Mouse (Mus musculus) MEL (cell line): ENCODE data around the gene Ryk. TPM values are rescaled to one million over a fixed set of nuclear protein-coding genes. Genes with fewer than 3 reads are reported as not detected.
A peak's percentile ranks its signal among the peaks of the same experiment; 100 is the strongest.

Experiments used
- DNase-seq: peaks from one replicate; pipeline ENCODE4 v3.0.0; 2011; ENCODE audit warnings: low read depth, low spot score
- H3K27ac ChIP-seq: 2 replicates; pipeline ENCODE4 v1.5.1; 2012; ENCODE audit warnings: low read depth, mild to moderate bottlenecking, control low read depth, low read length, moderate library complexity; ENCODE audit not compliant: control insufficient read depth
- H3K27me3 ChIP-seq, 2 experiments: fragments of 150-350 bp in 1 of 2; sonication (generic) in 1 of 2; 2 replicates each; pipeline ENCODE4 v1.6.1; 2012; ENCODE audit warnings: low read length in 2 of 2, mild to moderate bottlenecking in 2 of 2, improper control_type of control experiment in 1 of 2, moderate library complexity in 1 of 2; ENCODE audit not compliant: insufficient read depth in 2 of 2, control insufficient read depth in 1 of 2
- H3K36me3 ChIP-seq, 2 experiments: 2 replicates each; pipeline ENCODE4 v1.6.1; 2012 to 2014; ENCODE audit warnings: low read length in 2 of 2, improper control_type of control experiment in 1 of 2, inconsistent platforms in 1 of 2, mild to moderate bottlenecking in 1 of 2; ENCODE audit not compliant: insufficient read depth in 2 of 2, control insufficient read depth in 1 of 2
- H3K4me1 ChIP-seq, 2 experiments: fragments of 150-350 bp in 1 of 2; sonication (generic) in 1 of 2; 2 replicates each; pipeline ENCODE4 v1.6.1; 2012; ENCODE audit warnings: low read length in 2 of 2, improper control_type of control experiment in 1 of 2, mild to moderate bottlenecking in 1 of 2; ENCODE audit not compliant: insufficient read depth in 2 of 2, control insufficient read depth in 1 of 2
- H3K4me3 ChIP-seq, 2 experiments: fragments of 150-350 bp in 1 of 2; sonication (generic) in 1 of 2; 2 replicates each; pipeline ENCODE4 v1.5.1; 2012; ENCODE audit warnings: low read depth in 2 of 2, low read length in 2 of 2, mild to moderate bottlenecking in 2 of 2, moderate library complexity in 2 of 2, control low read depth in 1 of 2, improper control_type of control experiment in 1 of 2; ENCODE audit not compliant: control insufficient read depth in 1 of 2, insufficient read depth in 1 of 2
- H3K79me2 ChIP-seq: 2 replicates; pipeline ENCODE4 v1.6.1; 2012; ENCODE audit warnings: mild to moderate bottlenecking, low read length, moderate library complexity; ENCODE audit not compliant: control insufficient read depth, poor library complexity, insufficient read depth
- H3K9ac ChIP-seq: 2 replicates; pipeline ENCODE4 v1.6.1; 2012; ENCODE audit warnings: low read depth, mild to moderate bottlenecking, control low read depth, low read length, moderate library complexity; ENCODE audit not compliant: control insufficient read depth, poor library complexity, severe bottlenecking
- H3K9me3 ChIP-seq: fragments of 150-350 bp; sonication (generic); replicated peaks from 2 replicates; pipeline ENCODE4 v1.6.1; 2012; ENCODE audit warnings: mild to moderate bottlenecking, low read length, improper control_type of control experiment, moderate library complexity; ENCODE audit not compliant: insufficient read depth
- E2F4 ChIP-seq: IDR thresholded peaks from 2 replicates; pipeline ENCODE4 v1.6.1; 2011; ENCODE audit warnings: low read depth, low read length, improper control_type of control experiment, borderline replicate concordance
- ELF1 ChIP-seq: IDR thresholded peaks from 2 replicates; pipeline ENCODE4 v1.6.1; 2014; ENCODE audit warnings: low read depth, mild to moderate bottlenecking, inconsistent platforms, low read length, improper control_type of control experiment, moderate library complexity
- GATA1 ChIP-seq: IDR thresholded peaks from 2 replicates; pipeline ENCODE4 v1.6.1; 2011; ENCODE audit warnings: low read depth, low read length, improper control_type of control experiment
- JUND ChIP-seq: IDR thresholded peaks from 2 replicates; pipeline ENCODE4 v1.6.1; 2011; ENCODE audit warnings: low read depth, mild to moderate bottlenecking, improper control_type of control experiment, low read length
- MAFK ChIP-seq: IDR thresholded peaks from 2 replicates; pipeline ENCODE4 v1.6.1; 2011; ENCODE audit warnings: low read depth, mild to moderate bottlenecking, low read length, improper control_type of control experiment, borderline replicate concordance
- MAX ChIP-seq: IDR thresholded peaks from 2 replicates; pipeline ENCODE4 v1.6.1; 2011; ENCODE audit warnings: low read length, improper control_type of control experiment
- MAZ ChIP-seq: IDR thresholded peaks from 2 replicates; pipeline ENCODE4 v1.6.1; 2012; ENCODE audit warnings: low read depth, mild to moderate bottlenecking, inconsistent platforms, low read length, improper control_type of control experiment
- MXI1 ChIP-seq: IDR thresholded peaks from 2 replicates; pipeline ENCODE4 v1.6.1; 2011; ENCODE audit warnings: mild to moderate bottlenecking, low read depth, low read length, improper control_type of control experiment
- NELFE ChIP-seq: IDR thresholded peaks from 2 replicates; pipeline ENCODE4 v1.6.1; 2011; ENCODE audit warnings: low read depth, low read length, improper control_type of control experiment
- NRF1 ChIP-seq: IDR thresholded peaks from 2 replicates; pipeline ENCODE4 v1.6.1; 2014; ENCODE audit warnings: low read depth, mild to moderate bottlenecking, inconsistent platforms, low read length, improper control_type of control experiment, moderate library complexity; ENCODE audit not compliant: poor library complexity, insufficient read depth, severe bottlenecking
- POLR2A ChIP-seq, 2 experiments: IDR thresholded peaks; 2 replicates each; pipeline ENCODE4 v1.6.1; 2011 to 2012; ENCODE audit warnings: low read length in 2 of 2, mild to moderate bottlenecking in 2 of 2, control low read depth in 1 of 2, improper control_type of control experiment in 1 of 2, low read depth in 1 of 2, moderate library complexity in 1 of 2; ENCODE audit not compliant: control insufficient read depth in 1 of 2, insufficient read depth in 1 of 2, poor library complexity in 1 of 2
- POLR2AphosphoS2 ChIP-seq: IDR thresholded peaks from 2 replicates; pipeline ENCODE4 v1.6.1; 2011; ENCODE audit warnings: low read length, improper control_type of control experiment
- SMC3 ChIP-seq: IDR thresholded peaks from 2 replicates; pipeline ENCODE4 v1.6.1; 2011; ENCODE audit warnings: low read depth, low read length, improper control_type of control experiment
- TAL1 ChIP-seq: IDR thresholded peaks from 2 replicates; pipeline ENCODE4 v1.6.1; 2012; ENCODE audit warnings: mild to moderate bottlenecking, inconsistent platforms, low read length, moderate library complexity, mixed read lengths
- TBP ChIP-seq: IDR thresholded peaks from 2 replicates; pipeline ENCODE4 v1.8.0; 2011; ENCODE audit warnings: low read depth, low read length, improper control_type of control experiment
- TCF12 ChIP-seq: IDR thresholded peaks from 2 replicates; pipeline ENCODE4 v1.6.1; 2014; ENCODE audit warnings: low read depth, mild to moderate bottlenecking, inconsistent platforms, low read length, improper control_type of control experiment, moderate library complexity
- UBTF ChIP-seq: IDR thresholded peaks from 2 replicates; pipeline ENCODE4 v1.6.1; 2012; ENCODE audit warnings: low read depth, mild to moderate bottlenecking, inconsistent platforms, low read length, improper control_type of control experiment, moderate library complexity, borderline replicate concordance; ENCODE audit not compliant: insufficient read depth
- USF1 ChIP-seq: IDR thresholded peaks from 2 replicates; pipeline ENCODE4 v1.6.1; 2014; ENCODE audit warnings: low read depth, mild to moderate bottlenecking, inconsistent platforms, low read length, improper control_type of control experiment, moderate library complexity
- ZMIZ1 ChIP-seq: IDR thresholded peaks from 2 replicates; pipeline ENCODE4 v1.6.1; 2012; ENCODE audit warnings: low read depth, mild to moderate bottlenecking, inconsistent platforms, low read length, improper control_type of control experiment, moderate library complexity
- ZNF384 ChIP-seq: IDR thresholded peaks from 2 replicates; pipeline ENCODE4 v1.6.1; 2012; ENCODE audit warnings: low read depth, mild to moderate bottlenecking, inconsistent platforms, low read length, improper control_type of control experiment
- polyA plus RNA-seq, 2 experiments: library from polyadenylated mRNA; stranded (reverse) in 1 of 2; unstranded in 1 of 2; fragments of >175 nt in 1 of 2; fragments of >200 nt in 1 of 2; gene quantifications; 2 replicates each; pipeline versions ENCODE4 v1.2.1 to v1.2.4; 2012; ENCODE audit warnings: low replicate concordance in 2 of 2, low read depth in 1 of 2; ENCODE audit not compliant: insufficient read length in 2 of 2, insufficient read depth in 1 of 2, missing spikeins in 1 of 2
- total RNA-seq: library from RNA; depleted of rRNA; stranded (reverse); fragments of 300-350 nt; gene quantifications from 2 replicates; pipeline ENCODE4 v1.2.3, GENCODE M21; 2012; rRNA removed

The Ryk gene
- total RNA-seq (43.8 and 46.0 TPM in 2 replicates), polyA plus RNA-seq (10 to 100 TPM; 46.4 to 47.3 TPM)

GRCm38 (mm10) chr9:102834742-102835591 is at the start of gene Ryk:
Ryk (plus strand) TSS chr9:102834917.
- H3K9me3 ChIP-seq: no peaks in the 10 kb centered on the region
- peak; percentile 87 for DNase-seq
- no peaks in the 10 kb centered on the region for H3K27me3 ChIP-seq
- H3K4me1 ChIP-seq: peaks cover 0 to 10% of the 10 kb centered on the region in 2 experiments
- TF ChIP-seq TCF12 (0 out of 2 replicates have a peak, but pooled peaks have one; percentile 2), ZMIZ1 (no peak), MAZ (peak; percentile 57; the same call in 1 of the 2 replicates), TBP (no peak), JUND (no peak), ZNF384 (no peak), POLR2A (IDR thresholded peaks at IDR 0.05; ENCODE audit: control insufficient read depth in 1 of 2, insufficient read depth in 1 of 2, low read depth in 1 of 2, low read length in 2 of 2, poor library complexity in 1 of 2) (peak in 1 of 2 experiments; percentile 58; a peak in 2 of 4 replicates), TAL1 (no peak), UBTF (no peak), NELFE (peak; percentile 50), MXI1 (no peak; the same call in none of the 2 replicates), NRF1 (peak; percentile 63), POLR2AphosphoS2 (no peak), MAX (no peak), SMC3 (no peak)
- peaks cover 0 to 4% of the 10 kb centered on the region in 2 experiments; a peak in 2 of 4 replicates for H3K36me3 ChIP-seq
- peak within 1 kb of the TSS; percentile 93 for H3K9ac ChIP-seq
- peak within 1 kb of the TSS; percentile 76 to 97 for H3K4me3 ChIP-seq
- peak within 1 kb of the TSS; percentile 1 for H3K27ac ChIP-seq
- H3K79me2 ChIP-seq: peaks cover 34% of the 10 kb centered on the region

DNA sequence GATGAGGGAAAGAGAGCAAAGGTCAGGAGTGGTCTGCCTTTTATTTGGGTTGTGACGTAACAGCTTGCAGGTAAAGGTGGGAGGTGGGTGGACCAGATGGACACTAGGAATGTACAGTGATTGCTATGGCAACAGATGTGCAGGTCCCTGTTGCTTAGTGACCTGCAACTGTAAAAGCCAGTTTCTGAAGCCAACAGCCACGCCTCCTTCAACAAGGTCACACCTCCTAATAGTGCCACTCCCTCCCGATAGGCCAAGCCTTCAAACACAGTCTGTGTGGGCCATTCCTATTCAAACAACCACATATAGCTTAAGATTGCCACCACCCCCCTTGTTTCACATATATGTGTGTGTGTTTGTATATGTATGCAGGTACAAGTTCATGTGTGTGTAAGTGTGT is 45.2 kb upstream of the Ryk start:
- H3K36me3 ChIP-seq: no peaks in the 10 kb centered on the region
- H3K9ac ChIP-seq: no peak overlapping the region
- H3K4me1 ChIP-seq: peaks cover 0 to 2% of the 10 kb centered on the region in 2 experiments; a peak in 1 of 4 replicates
- no peak overlapping the region for H3K27ac ChIP-seq
- TF ChIP-seq POLR2AphosphoS2 (no peak), POLR2A (IDR thresholded peaks at IDR 0.05; ENCODE audit: control insufficient read depth in 1 of 2, insufficient read depth in 1 of 2, low read depth in 1 of 2, low read length in 2 of 2, poor library complexity in 1 of 2) (no peak), USF1 (no peak), ELF1 (no peak), ZMIZ1 (no peak), JUND (no peak), SMC3 (no peak), E2F4 (no peak), GATA1 (no peak), MAFK (no peak), MXI1 (no peak), TAL1 (no peak), TBP (no peak)
- TF ChIP-seq, all 39 proteins: peak for 0
- Histone ChIP-seq H3K9me3 (no peaks in the 10 kb centered on the region), H3K27me3 (peaks cover 0 to 1% of the 10 kb centered on the region in 2 experiments; a peak in 1 of 4 replicates), H3K4me3 (no peak overlapping the region), H3K79me2 (no peaks in the 10 kb centered on the region)
- DNase-seq: no peak
